Mouse (Mus musculus): ENCODE measurements around the gene Zfp740. TPM values are rescaled to one million over a fixed set of nuclear protein-coding genes. Genes with fewer than 3 reads are reported as not detected.
"Not testable (repeated sequence)": the region's sequence is repeated elsewhere in the genome, so short reads cannot be mapped to it uniquely, and the experiment has no call there.

Zfp740 gene
- polyA plus RNA-seq, 1 experiment from 2014 or later, result 67.5 TPM

- Histone ChIP-seq H3K27me3 (ENCODE audit: control insufficient read depth, insufficient read depth, low read length) (peaks cover 7% of the 10 kb centered on the region), H3K4me2 (ENCODE audit: low read depth, severe bottlenecking) (peak overlapping the region; percentile 75), H3K36me3 (ENCODE audit: control insufficient read depth, insufficient read depth, low read length) (no peaks in the 10 kb centered on the region), H3K9me3 (ENCODE audit: control insufficient read depth, low read length) (no peaks in the 10 kb centered on the region), H3K9ac (ENCODE audit: low read length) (peak overlapping the region; percentile 55; the same call in 1 of the 2 replicates), H3K4me3 (ENCODE audit: low read depth, low read length) (peak overlapping the region; percentile 25), H3K27ac (replicated peaks; ENCODE audit: low read depth, low read length) (no peak overlapping the region), H3K4me1 (ENCODE audit: control insufficient read depth, insufficient read depth, low read length) (no peaks in the 10 kb centered on the region)
- ATAC-seq (ENCODE audit: insufficient number of reproducible peaks, low FRiP score, low TSS enrichment, low read depth), result no peak
- 11% methylated on average over 21 of the region's 21 CpGs for WGBS
- no peak for DNase-seq (ENCODE audit: low spot score)
Measured at GRCm38 (mm10) chr15:102224992-102225617, 22.1 kb downstream of the Zfp740 start.

- ATAC-seq (ENCODE audit: insufficient number of reproducible peaks, low FRiP score, low TSS enrichment, low read depth); H3K27ac ChIP-seq (replicated peaks; ENCODE audit: low read depth, low read length); H3K36me3 ChIP-seq (ENCODE audit: control insufficient read depth, insufficient read depth, low read length); H3K4me2 ChIP-seq (ENCODE audit: low read depth, severe bottlenecking); H3K4me3 ChIP-seq (ENCODE audit: low read depth, low read length); H3K9me3 ChIP-seq (ENCODE audit: control insufficient read depth, low read length); H3K27me3 ChIP-seq (ENCODE audit: control insufficient read depth, insufficient read depth, low read length); H3K4me1 ChIP-seq (ENCODE audit: control insufficient read depth, insufficient read depth, low read length); DNase-seq (ENCODE audit: low spot score); H3K9ac ChIP-seq (ENCODE audit: low read length): not testable (repeated sequence)
- 79% methylated on average over 6 of the region's 6 CpGs for WGBS
Measured at GRCm38 (mm10) chr15:102225619-102226018, 22.6 kb downstream of the Zfp740 start.

GRCm38 (mm10) chr15:102230408-102231321 is 27.6 kb downstream of the Zfp740 start:
- ATAC-seq (ENCODE audit: insufficient number of reproducible peaks, low FRiP score, low TSS enrichment, low read depth) (no peak), DNase-seq (ENCODE audit: low spot score) (no peak)
- H3K36me3 ChIP-seq (ENCODE audit: control insufficient read depth, insufficient read depth, low read length), result peaks cover 4% of the 10 kb centered on the region; the same call in 1 of the 2 replicates
- peaks cover 5% of the 10 kb centered on the region for H3K4me1 ChIP-seq (ENCODE audit: control insufficient read depth, insufficient read depth, low read length)
- H3K4me2 ChIP-seq (ENCODE audit: low read depth, severe bottlenecking), result no peak overlapping the region
- no peaks in the 10 kb centered on the region for H3K9me3 ChIP-seq (ENCODE audit: control insufficient read depth, low read length)
- no peak overlapping the region for H3K9ac ChIP-seq (ENCODE audit: low read length)
- no peak overlapping the region for H3K4me3 ChIP-seq (ENCODE audit: low read depth, low read length)
- no peaks in the 10 kb centered on the region for H3K27me3 ChIP-seq (ENCODE audit: control insufficient read depth, insufficient read depth, low read length)
- H3K27ac ChIP-seq (replicated peaks; ENCODE audit: low read depth, low read length), result no peak overlapping the region
- WGBS, result 80% methylated on average over 17 of the region's 17 CpGs

- Histone ChIP-seq H3K4me1 (ENCODE audit: control insufficient read depth, insufficient read depth, low read length) (peaks cover 11% of the 10 kb centered on the region), H3K27ac (replicated peaks; ENCODE audit: low read depth, low read length) (no peak within 1 kb of the TSS; the same call in 1 of the 2 replicates), H3K9me3 (ENCODE audit: control insufficient read depth, low read length) (no peaks in the 10 kb centered on the region), H3K9ac (ENCODE audit: low read length) (no peak within 1 kb of the TSS), H3K4me2 (ENCODE audit: low read depth, severe bottlenecking) (no peak within 1 kb of the TSS), H3K27me3 (ENCODE audit: control insufficient read depth, insufficient read depth, low read length) (no peaks in the 10 kb centered on the region), H3K4me3 (ENCODE audit: low read depth, low read length) (no peak within 1 kb of the TSS), H3K36me3 (ENCODE audit: control insufficient read depth, insufficient read depth, low read length) (peaks cover 9% of the 10 kb centered on the region; the same call in 1 of the 2 replicates)
- WGBS, result 53% methylated on average over 6 of the region's 6 CpGs
- no peak for DNase-seq (ENCODE audit: low spot score)
- no peak for ATAC-seq (ENCODE audit: insufficient number of reproducible peaks, low FRiP score, low TSS enrichment, low read depth)
Measured at GRCm38 (mm10) chr15:102231748-102232147, 28.7 kb downstream of the Zfp740 start, which contains the start of gene Itgb7. Itgb7 (minus strand) TSS chr15:102231944.

GRCm38 (mm10) chr15:102232764-102233163 is 29.7 kb downstream of the Zfp740 start:
- no peak for DNase-seq (ENCODE audit: low spot score)
- Histone ChIP-seq H3K9ac (ENCODE audit: low read length) (no peak overlapping the region), H3K27ac (replicated peaks; ENCODE audit: low read depth, low read length) (no peak overlapping the region), H3K4me2 (ENCODE audit: low read depth, severe bottlenecking) (no peak overlapping the region), H3K36me3 (ENCODE audit: control insufficient read depth, insufficient read depth, low read length) (peaks cover 12% of the 10 kb centered on the region; the same call in 1 of the 2 replicates), H3K27me3 (ENCODE audit: control insufficient read depth, insufficient read depth, low read length) (no peaks in the 10 kb centered on the region), H3K4me1 (ENCODE audit: control insufficient read depth, insufficient read depth, low read length) (peaks cover 11% of the 10 kb centered on the region), H3K4me3 (ENCODE audit: low read depth, low read length) (no peak overlapping the region), H3K9me3 (ENCODE audit: control insufficient read depth, low read length) (no peaks in the 10 kb centered on the region)
- 72% methylated on average over 7 of the region's 7 CpGs for WGBS
- no peak for ATAC-seq (ENCODE audit: insufficient number of reproducible peaks, low FRiP score, low TSS enrichment, low read depth)

GRCm38 (mm10) chr15:102233896-102234295 is 30.8 kb downstream of the Zfp740 start:
- H3K9ac ChIP-seq (ENCODE audit: low read length), result no peak overlapping the region
- 13% methylated on average over 2 of the region's 2 CpGs for WGBS
- H3K4me1 ChIP-seq (ENCODE audit: control insufficient read depth, insufficient read depth, low read length), result peaks cover 11% of the 10 kb centered on the region
- no peaks in the 10 kb centered on the region for H3K27me3 ChIP-seq (ENCODE audit: control insufficient read depth, insufficient read depth, low read length)
- H3K4me2 ChIP-seq (ENCODE audit: low read depth, severe bottlenecking), result no peak overlapping the region
- ATAC-seq (ENCODE audit: insufficient number of reproducible peaks, low FRiP score, low TSS enrichment, low read depth), result no peak
- H3K4me3 ChIP-seq (ENCODE audit: low read depth, low read length), result no peak overlapping the region
- no peak overlapping the region for H3K27ac ChIP-seq (replicated peaks; ENCODE audit: low read depth, low read length)
- DNase-seq (ENCODE audit: low spot score), result no peak
- H3K36me3 ChIP-seq (ENCODE audit: control insufficient read depth, insufficient read depth, low read length), result peaks cover 16% of the 10 kb centered on the region; the same call in 1 of the 2 replicates
- H3K9me3 ChIP-seq (ENCODE audit: control insufficient read depth, low read length), result no peaks in the 10 kb centered on the region

GRCm38 (mm10) chr15:102235371-102236027 is 32.5 kb downstream of the Zfp740 start:
- no peak overlapping the region for H3K9ac ChIP-seq (ENCODE audit: low read length)
- H3K4me2 ChIP-seq (ENCODE audit: low read depth, severe bottlenecking), result no peak overlapping the region; the same call in 1 of the 2 replicates
- H3K27me3 ChIP-seq (ENCODE audit: control insufficient read depth, insufficient read depth, low read length), result no peaks in the 10 kb centered on the region
- peaks cover 19% of the 10 kb centered on the region; the same call in 1 of the 2 replicates for H3K36me3 ChIP-seq (ENCODE audit: control insufficient read depth, insufficient read depth, low read length)
- H3K9me3 ChIP-seq (ENCODE audit: control insufficient read depth, low read length), result no peaks in the 10 kb centered on the region
- ATAC-seq (ENCODE audit: insufficient number of reproducible peaks, low FRiP score, low TSS enrichment, low read depth) (no peak; the same call in 1 of the 2 replicates), DNase-seq (ENCODE audit: low spot score) (peak; percentile 43)
- H3K4me3 ChIP-seq (ENCODE audit: low read depth, low read length), result no peak overlapping the region
- H3K4me1 ChIP-seq (ENCODE audit: control insufficient read depth, insufficient read depth, low read length), result peaks cover 11% of the 10 kb centered on the region
- H3K27ac ChIP-seq (replicated peaks; ENCODE audit: low read depth, low read length), result no peak overlapping the region
- 41% methylated on average over 19 of the region's 21 CpGs for WGBS
